Mouse (Mus musculus) retina, postnatal 1 day (tissue): ENCODE data around the gene Setd6.
A peak's percentile ranks its signal among the peaks of the same experiment; 100 is the strongest.

ENCODE experiments used
- DNase-seq: peaks from one replicate; pipeline ENCODE4 v3.0.0-alpha.2; 2012

Gene Setd6

DNA sequence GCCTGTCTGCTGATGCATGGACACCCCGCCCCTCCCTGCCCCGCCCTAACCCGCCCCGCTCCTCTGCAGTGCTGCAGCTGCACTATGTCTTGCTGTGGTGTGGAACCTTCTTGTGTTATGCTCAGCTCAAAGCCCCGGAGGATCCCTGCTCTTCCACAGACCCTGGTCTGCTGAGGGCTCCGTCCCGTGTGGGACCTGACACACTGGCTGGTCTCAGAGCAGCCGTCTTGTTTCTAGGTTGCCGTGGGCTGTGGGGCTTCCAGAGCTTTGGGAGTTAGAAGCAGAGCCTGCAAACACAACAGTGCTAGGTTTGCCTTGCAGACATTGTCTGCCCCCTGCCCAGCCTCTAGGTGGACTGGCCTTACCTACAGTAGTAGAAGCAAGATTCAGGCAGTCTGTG, 3.3 kb upstream of the Setd6 start:
- no peak for DNase-seq

DNA sequence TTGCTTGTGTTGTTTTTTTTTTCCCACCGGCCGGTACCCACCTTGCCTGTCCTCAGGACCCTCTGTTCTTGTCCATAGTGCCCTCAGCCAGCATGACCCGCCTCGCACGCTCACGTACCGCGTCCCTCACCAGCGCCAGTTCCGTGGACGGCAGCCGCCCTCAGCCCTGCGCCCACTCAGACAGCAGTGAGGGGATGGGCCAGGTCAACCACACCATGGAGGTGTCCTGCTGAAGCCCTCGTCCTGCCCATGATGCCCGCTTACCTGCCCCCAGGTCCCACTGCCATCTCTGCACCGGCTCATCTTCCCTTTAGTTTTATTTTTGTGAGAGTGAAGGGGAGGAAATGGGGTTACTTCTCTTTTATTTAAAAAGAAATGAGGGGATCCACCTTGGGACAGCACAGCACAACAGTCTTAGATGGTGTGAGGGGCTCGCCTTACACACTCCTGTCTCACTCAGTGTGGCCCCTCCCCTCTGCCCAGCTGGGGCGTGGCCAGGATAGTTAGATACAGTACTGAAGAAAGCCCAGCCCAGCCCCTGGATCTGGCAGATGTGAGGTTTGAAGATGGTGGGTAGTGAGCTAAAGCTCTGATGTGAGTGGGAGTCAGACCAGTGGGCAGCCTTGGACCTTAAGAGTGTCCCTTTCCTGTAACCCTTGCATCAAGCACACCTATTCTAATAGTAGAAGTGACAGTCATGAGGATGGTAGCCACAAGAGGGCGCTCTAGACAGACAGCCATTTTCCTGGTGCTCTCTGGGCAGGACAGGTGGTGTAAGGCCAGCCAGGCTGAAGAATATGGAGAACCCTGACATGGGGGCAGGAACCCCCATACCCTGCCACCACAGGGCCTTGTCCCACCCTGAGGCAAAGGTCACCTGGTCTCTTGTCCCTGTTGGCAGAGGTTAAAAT, 2.3 kb upstream of the Setd6 start:
- peak; percentile 80 for DNase-seq

- DNase-seq: no peak
Measured at GRCm38 (mm10) chr8:95714367-95714766, 1.3 kb upstream of the Setd6 start.

GRCm38 (mm10) chr8:95714837-95715413, 756 bp upstream of the Setd6 start:
- no peak for DNase-seq

- DNase-seq: no peak
Measured at GRCm38 (mm10) chr8:95716546-95717335, 1.1 kb downstream of the Setd6 start.

GRCm38 (mm10) chr8:95727625-95728024, 11.9 kb downstream of the Setd6 start:
- DNase-seq: no peak

- peak; percentile 33 for DNase-seq
Measured at GRCm38 (mm10) chr8:95738596-95738995, 22.9 kb downstream of the Setd6 start.

DNA sequence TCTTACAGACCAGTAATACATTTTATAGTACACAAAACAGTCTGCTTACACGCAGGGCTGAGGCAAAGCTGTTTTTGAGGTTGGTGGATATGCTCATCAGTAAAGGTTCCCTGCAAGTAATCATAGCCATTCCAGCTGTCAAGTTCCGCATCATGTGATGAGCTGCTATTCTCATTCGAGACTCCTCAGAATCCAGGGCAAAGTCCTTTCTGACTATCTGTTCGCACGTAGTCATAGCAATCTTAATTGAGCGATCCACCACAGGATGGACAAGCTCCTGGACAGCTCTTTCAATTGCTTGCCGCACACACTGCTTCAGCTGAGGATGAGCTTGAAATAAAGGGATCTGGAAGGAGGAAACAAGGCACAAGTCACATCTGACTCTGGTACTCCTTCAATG, 26.1 kb downstream of the Setd6 start:
- DNase-seq: no peak

GRCm38 (mm10) chr8:95748028-95748427, 32.3 kb downstream of the Setd6 start:
- no peak for DNase-seq

- no peak for DNase-seq
Measured at GRCm38 (mm10) chr8:95751924-95752323, 36.2 kb downstream of the Setd6 start.

GRCm38 (mm10) chr8:95760323-95760722, 44.6 kb downstream of the Setd6 start:
- DNase-seq: no peak

DNA sequence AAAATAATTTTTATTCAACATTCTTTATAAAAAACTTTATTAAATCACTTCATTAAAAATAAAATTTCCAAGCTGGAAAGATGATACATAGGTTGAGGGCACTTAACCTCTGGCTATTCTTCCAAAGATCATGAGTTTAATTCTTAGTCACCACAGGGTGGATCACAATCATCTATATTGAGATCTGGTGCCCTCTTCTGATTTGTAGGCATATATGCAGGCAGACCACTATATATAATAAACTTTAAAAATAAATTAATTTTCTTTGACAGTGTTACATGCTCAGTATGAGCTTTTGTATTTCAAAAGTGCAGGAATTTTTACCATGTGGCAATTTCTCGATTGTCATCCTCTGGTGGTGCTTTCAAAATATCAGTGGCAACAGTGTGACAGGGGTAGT, 48.5 kb downstream of the Setd6 start:
- DNase-seq: no peak
